Mouse (Mus musculus): Measurements from ENCODE around the gene Rbak. TPM values are rescaled to one million over a fixed set of nuclear protein-coding genes. Genes with fewer than 3 reads are reported as not detected.

Gene Rbak
- polyA plus RNA-seq, 1 experiment = 1.9 TPM

GRCm38 (mm10) chr5:143132935-143133514 is 47.5 kb downstream of the Rbak start:
- Histone ChIP-seq H3K27me3 (ENCODE audit: control insufficient read depth, insufficient read depth, low read length) (no peaks in the 10 kb centered on the region), H3K4me3 (ENCODE audit: control insufficient read depth, low read depth, low read length) (no peak overlapping the region), H3K36me3 (ENCODE audit: control insufficient read depth, insufficient read depth, low read length) (no peaks in the 10 kb centered on the region), H3K27ac (ENCODE audit: control insufficient read depth, insufficient read depth, low read depth, low read length) (no peak overlapping the region), H3K4me1 (ENCODE audit: control insufficient read depth, insufficient read depth, low read length) (peaks cover 4% of the 10 kb centered on the region)
- no peak for TF ChIP-seq CTCF (IDR thresholded peaks at IDR 0.05; ENCODE audit: control insufficient read depth, insufficient read depth, insufficient replicate concordance, low read depth, low read length)
- no peak for TF ChIP-seq POLR2A (IDR thresholded peaks at IDR 0.05; ENCODE audit: control insufficient read depth, low read depth, low read length)

GRCm38 (mm10) chr5:143130342-143130741 is 50.2 kb downstream of the Rbak start:
- H3K4me3 ChIP-seq (ENCODE audit: control insufficient read depth, low read depth, low read length) = no peak overlapping the region
- peak; percentile 85; the same call in 1 of the 2 replicates for TF ChIP-seq CTCF (IDR thresholded peaks at IDR 0.05; ENCODE audit: control insufficient read depth, insufficient read depth, insufficient replicate concordance, low read depth, low read length)
- no peak for TF ChIP-seq POLR2A (IDR thresholded peaks at IDR 0.05; ENCODE audit: control insufficient read depth, low read depth, low read length)
- no peaks in the 10 kb centered on the region for H3K27me3 ChIP-seq (ENCODE audit: control insufficient read depth, insufficient read depth, low read length)
- no peaks in the 10 kb centered on the region for H3K36me3 ChIP-seq (ENCODE audit: control insufficient read depth, insufficient read depth, low read length)
- H3K27ac ChIP-seq (ENCODE audit: control insufficient read depth, insufficient read depth, low read depth, low read length) = no peak overlapping the region
- peaks cover 6% of the 10 kb centered on the region for H3K4me1 ChIP-seq (ENCODE audit: control insufficient read depth, insufficient read depth, low read length)

- peak overlapping the region; percentile 83 for H3K4me3 ChIP-seq (ENCODE audit: control insufficient read depth, low read depth, low read length)
- no peak for TF ChIP-seq POLR2A (IDR thresholded peaks at IDR 0.05; ENCODE audit: control insufficient read depth, low read depth, low read length)
- TF ChIP-seq CTCF (IDR thresholded peaks at IDR 0.05; ENCODE audit: control insufficient read depth, insufficient read depth, insufficient replicate concordance, low read depth, low read length) = 0 out of 2 replicates have a peak, but pooled peaks have one; percentile 4
- no peaks in the 10 kb centered on the region for H3K27me3 ChIP-seq (ENCODE audit: control insufficient read depth, insufficient read depth, low read length)
- peaks cover 6% of the 10 kb centered on the region for H3K4me1 ChIP-seq (ENCODE audit: control insufficient read depth, insufficient read depth, low read length)
- no peaks in the 10 kb centered on the region for H3K36me3 ChIP-seq (ENCODE audit: control insufficient read depth, insufficient read depth, low read length)
- H3K27ac ChIP-seq (ENCODE audit: control insufficient read depth, insufficient read depth, low read depth, low read length) = no peak overlapping the region
Observed at GRCm38 (mm10) chr5:143129101-143129500, 51.5 kb downstream of the Rbak start.

- Histone ChIP-seq H3K36me3 (ENCODE audit: control insufficient read depth, insufficient read depth, low read length) (no peaks in the 10 kb centered on the region), H3K27me3 (ENCODE audit: control insufficient read depth, insufficient read depth, low read length) (no peaks in the 10 kb centered on the region), H3K4me3 (ENCODE audit: control insufficient read depth, low read depth, low read length) (no peak overlapping the region), H3K27ac (ENCODE audit: control insufficient read depth, insufficient read depth, low read depth, low read length) (no peak overlapping the region), H3K4me1 (ENCODE audit: control insufficient read depth, insufficient read depth, low read length) (peaks cover 6% of the 10 kb centered on the region)
- TF ChIP-seq CTCF (IDR thresholded peaks at IDR 0.05; ENCODE audit: control insufficient read depth, insufficient read depth, insufficient replicate concordance, low read depth, low read length) (no peak), POLR2A (IDR thresholded peaks at IDR 0.05; ENCODE audit: control insufficient read depth, low read depth, low read length) (no peak)
Observed at GRCm38 (mm10) chr5:143127837-143128236, 52.7 kb downstream of the Rbak start.

GRCm38 (mm10) chr5:143126908-143127307 is 53.7 kb downstream of the Rbak start:
- Histone ChIP-seq H3K4me3 (ENCODE audit: control insufficient read depth, low read depth, low read length) (no peak overlapping the region), H3K27ac (ENCODE audit: control insufficient read depth, insufficient read depth, low read depth, low read length) (no peak overlapping the region)
- TF ChIP-seq POLR2A (IDR thresholded peaks at IDR 0.05; ENCODE audit: control insufficient read depth, low read depth, low read length) = no peak
- TF ChIP-seq CTCF (IDR thresholded peaks at IDR 0.05; ENCODE audit: control insufficient read depth, insufficient read depth, insufficient replicate concordance, low read depth, low read length) = no peak

GRCm38 (mm10) chr5:143126089-143126488 is 54.5 kb downstream of the Rbak start:
- Histone ChIP-seq H3K27ac (ENCODE audit: control insufficient read depth, insufficient read depth, low read depth, low read length) (no peak overlapping the region), H3K4me3 (ENCODE audit: control insufficient read depth, low read depth, low read length) (no peak overlapping the region), H3K36me3 (ENCODE audit: control insufficient read depth, insufficient read depth, low read length) (no peaks in the 10 kb centered on the region), H3K27me3 (ENCODE audit: control insufficient read depth, insufficient read depth, low read length) (no peaks in the 10 kb centered on the region), H3K4me1 (ENCODE audit: control insufficient read depth, insufficient read depth, low read length) (peaks cover 6% of the 10 kb centered on the region)
- TF ChIP-seq POLR2A (IDR thresholded peaks at IDR 0.05; ENCODE audit: control insufficient read depth, low read depth, low read length) (no peak), CTCF (IDR thresholded peaks at IDR 0.05; ENCODE audit: control insufficient read depth, insufficient read depth, insufficient replicate concordance, low read depth, low read length) (no peak)

More at GRCm38 (mm10) chr5:143126908-143127307, 53.7 kb downstream of the Rbak start:
- Histone ChIP-seq H3K36me3 (ENCODE audit: control insufficient read depth, insufficient read depth, low read length) (no peaks in the 10 kb centered on the region), H3K4me1 (ENCODE audit: control insufficient read depth, insufficient read depth, low read length) (peaks cover 6% of the 10 kb centered on the region), H3K27me3 (ENCODE audit: control insufficient read depth, insufficient read depth, low read length) (no peaks in the 10 kb centered on the region)

GRCm38 (mm10) chr5:143125601-143126000 is 55.0 kb downstream of the Rbak start:
- Histone ChIP-seq H3K36me3 (ENCODE audit: control insufficient read depth, insufficient read depth, low read length) (no peaks in the 10 kb centered on the region), H3K4me3 (ENCODE audit: control insufficient read depth, low read depth, low read length) (peak overlapping the region; percentile 13; the same call in 1 of the 2 replicates), H3K27ac (ENCODE audit: control insufficient read depth, insufficient read depth, low read depth, low read length) (no peak overlapping the region), H3K27me3 (ENCODE audit: control insufficient read depth, insufficient read depth, low read length) (no peaks in the 10 kb centered on the region), H3K4me1 (ENCODE audit: control insufficient read depth, insufficient read depth, low read length) (peaks cover 6% of the 10 kb centered on the region)
- no peak for TF ChIP-seq CTCF (IDR thresholded peaks at IDR 0.05; ENCODE audit: control insufficient read depth, insufficient read depth, insufficient replicate concordance, low read depth, low read length)
- TF ChIP-seq POLR2A (IDR thresholded peaks at IDR 0.05; ENCODE audit: control insufficient read depth, low read depth, low read length) = no peak
